Mouse (Mus musculus) embryonic facial prominence, embryonic 14.5 days (tissue): ENCODE measurements around the gene Dmc1. TPM values are rescaled to one million over a fixed set of nuclear protein-coding genes. Genes with fewer than 3 reads are reported as not detected.

Experiments used
- ATAC-seq: fragments of 200-750 bp; cut with Nextera tagmentation; 2 replicates; pipeline ENCODE4 v1.8.0; 2017; ENCODE audit warnings: low read depth, moderate number of reproducible peaks, moderate TSS enrichment
- DNase-seq: peaks from one replicate; pipeline ENCODE4 v3.0.0-alpha.2; 2015; ENCODE audit warnings: low spot score
- H3K27ac ChIP-seq: fragments of 300-500 bp; sonication (generic); replicated peaks from 2 replicates; pipeline ENCODE4 v1.5.1; 2014; ENCODE audit warnings: low read depth, mild to moderate bottlenecking, low read length, moderate library complexity
- H3K27me3 ChIP-seq: fragments of 300-500 bp; sonication (generic); replicated peaks from 2 replicates; pipeline ENCODE4 v1.6.1; 2014; ENCODE audit warnings: low read length; ENCODE audit not compliant: control insufficient read depth, insufficient read depth
- H3K36me3 ChIP-seq: fragments of 300-500 bp; sonication (generic); 2 replicates; pipeline ENCODE4 v1.6.1; 2014; ENCODE audit warnings: low read length, mixed read lengths; ENCODE audit not compliant: control insufficient read depth, insufficient read depth
- H3K4me1 ChIP-seq: fragments of 300-500 bp; sonication (generic); 2 replicates; pipeline ENCODE4 v1.6.1; 2014; ENCODE audit warnings: antibody characterized with exemption, low read length; ENCODE audit not compliant: control insufficient read depth, insufficient read depth
- H3K4me2 ChIP-seq: fragments of 300-500 bp; sonication (generic); 2 replicates; pipeline ENCODE4 v1.6.1; 2014; ENCODE audit warnings: low read depth, mild to moderate bottlenecking, low read length, moderate library complexity, mixed read lengths
- H3K4me3 ChIP-seq: fragments of 300-500 bp; sonication (generic); 2 replicates; pipeline ENCODE4 v1.5.1; 2014; ENCODE audit warnings: low read depth, mild to moderate bottlenecking, low read length
- H3K9ac ChIP-seq: fragments of 300-500 bp; sonication (generic); 2 replicates; pipeline ENCODE4 v1.6.1; 2014; ENCODE audit warnings: low read depth, mild to moderate bottlenecking, low read length, moderate library complexity, mixed read lengths
- H3K9me3 ChIP-seq: fragments of 300-500 bp; sonication (generic); 2 replicates; pipeline ENCODE4 v1.6.1; 2016; ENCODE audit warnings: low read length; ENCODE audit not compliant: control insufficient read depth
- WGBS: fragments of 180-500 bp; shearing (Covaris S2); extraction: QIAGEN DNeasy Blood & Tissue Kit; methylation state at CpG from one replicate; pipeline ENCODE4 v1.1.7; 2014; 5-methylcytosine and 5-hydroxymethylcytosine counted together
- polyA plus RNA-seq: library from polyadenylated mRNA; unstranded; fragments of >200 nt; fragmentation: Nextera tagmentation; extraction: Ambion mirVana; gene quantifications from 2 replicates; pipeline ENCODE4 v1.2.1, GENCODE M21; 2014

Dmc1 gene
- polyA plus RNA-seq, 1 experiment from 2014 or later: 1.8 TPM

DNA sequence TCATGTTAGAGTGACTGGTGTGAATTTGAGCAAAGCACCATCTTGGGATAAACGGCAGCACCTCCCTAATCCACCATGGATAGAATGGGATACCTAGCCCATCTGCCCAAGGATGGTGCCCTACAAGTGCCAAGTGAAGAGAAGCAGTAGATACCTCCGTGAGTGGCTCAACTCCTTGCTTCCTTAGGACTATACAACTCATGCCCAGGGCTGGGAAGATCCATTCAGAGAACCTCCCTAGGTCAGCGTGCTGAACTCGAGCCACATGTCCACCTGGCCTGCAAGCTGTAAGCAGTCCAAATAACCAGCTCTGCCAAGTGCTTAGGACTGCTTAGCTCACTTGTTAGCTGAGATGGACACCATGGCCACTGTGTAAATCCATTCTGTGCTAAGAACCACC lies 77.7 kb downstream of the Dmc1 start:
- ATAC-seq: no peak
- no peak overlapping the region for H3K4me2 ChIP-seq
- H3K27ac ChIP-seq: no peak overlapping the region
- WGBS: 83% methylated on average over 4 of the region's 4 CpGs
- no peak overlapping the region for H3K9ac ChIP-seq
- H3K9me3 ChIP-seq: no peaks in the 10 kb centered on the region
- no peaks in the 10 kb centered on the region for H3K4me1 ChIP-seq
- no peak overlapping the region for H3K4me3 ChIP-seq
- H3K36me3 ChIP-seq: peaks cover 95% of the 10 kb centered on the region
- DNase-seq: no peak
- H3K27me3 ChIP-seq: no peaks in the 10 kb centered on the region

GRCm38 (mm10) chr15:79525979-79526768 lies 78.7 kb downstream of the Dmc1 start:
- no peaks in the 10 kb centered on the region for H3K9me3 ChIP-seq
- 0 out of 2 replicates have a peak overlapping the region, but pooled peaks have one; percentile 28 for H3K27ac ChIP-seq
- H3K4me2 ChIP-seq: no peak overlapping the region
- no peak overlapping the region for H3K4me3 ChIP-seq
- peaks cover 86% of the 10 kb centered on the region for H3K36me3 ChIP-seq
- H3K9ac ChIP-seq: no peak overlapping the region
- no peak for ATAC-seq
- whole genome bisulfite sequencing: 51% methylated on average over 9 of the region's 9 CpGs
- DNase-seq: no peak
- H3K27me3 ChIP-seq: no peaks in the 10 kb centered on the region
- no peaks in the 10 kb centered on the region for H3K4me1 ChIP-seq

DNA sequence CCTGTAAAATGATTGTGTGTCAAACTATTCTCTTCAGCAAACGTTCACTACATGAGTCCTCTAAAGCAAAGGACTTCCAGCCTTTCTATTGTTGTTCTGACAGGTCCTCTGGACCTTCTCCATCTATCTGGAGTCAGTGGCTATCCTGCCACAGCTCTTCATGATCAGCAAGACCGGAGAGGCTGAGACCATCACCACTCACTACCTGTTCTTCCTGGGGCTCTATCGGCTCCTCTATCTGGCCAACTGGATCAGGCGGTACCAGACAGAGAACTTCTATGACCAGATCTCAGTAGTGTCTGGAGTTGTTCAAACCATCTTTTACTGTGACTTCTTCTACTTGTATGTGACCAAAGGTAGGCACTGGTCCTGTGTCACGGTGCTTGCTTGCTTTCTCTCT lies 79.3 kb downstream of the Dmc1 start:
- Histone ChIP-seq H3K27ac (no peak overlapping the region; the same call in 1 of the 2 replicates), H3K36me3 (peaks cover 80% of the 10 kb centered on the region), H3K9me3 (no peaks in the 10 kb centered on the region), H3K9ac (no peak overlapping the region), H3K27me3 (no peaks in the 10 kb centered on the region), H3K4me3 (no peak overlapping the region), H3K4me2 (no peak overlapping the region), H3K4me1 (no peaks in the 10 kb centered on the region)
- WGBS: 88% methylated on average over 5 of the region's 5 CpGs
- ATAC-seq: no peak
- DNase-seq: no peak

DNA sequence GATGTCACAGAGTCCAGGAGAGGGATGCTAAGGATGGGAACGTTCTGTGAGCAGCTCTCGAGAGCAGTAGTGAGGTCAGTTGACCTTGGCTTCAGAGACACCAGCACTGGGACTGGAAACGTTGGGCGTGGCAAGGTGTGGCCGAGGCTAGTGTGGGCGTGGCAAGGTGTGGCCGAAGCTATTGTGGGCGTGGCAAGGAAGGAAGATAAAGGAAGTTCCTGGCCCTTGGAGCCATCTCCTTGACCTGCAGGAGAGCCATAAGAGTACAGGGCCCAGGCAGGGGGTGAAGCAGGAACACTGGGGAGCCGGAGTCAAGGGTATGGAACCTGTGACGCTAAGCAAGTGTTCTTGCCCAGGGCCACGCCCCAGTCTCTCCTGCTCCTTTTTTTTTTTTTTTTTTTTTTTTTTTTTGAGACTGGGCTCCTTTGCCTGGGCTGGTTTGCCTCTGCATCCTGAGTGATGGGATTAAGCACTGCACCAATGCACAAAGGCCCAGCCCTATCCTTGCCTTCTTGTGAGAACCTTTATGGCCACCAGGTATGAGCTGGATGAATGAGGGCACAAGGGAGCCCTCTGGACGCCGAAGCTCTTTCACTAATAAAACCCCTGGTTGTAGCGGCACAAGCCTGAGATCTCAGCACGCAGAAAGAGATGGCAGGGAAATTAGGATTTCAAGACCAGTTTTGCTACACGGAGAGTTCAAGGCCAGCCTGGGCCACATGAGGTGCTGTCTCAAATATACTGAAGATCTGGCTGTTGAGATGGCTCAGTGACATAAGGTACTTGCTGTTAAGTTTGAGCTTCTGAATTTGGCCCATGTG lies 85.3 kb downstream of the Dmc1 start:
- Histone ChIP-seq H3K27ac (no peak overlapping the region), H3K9me3 (no peaks in the 10 kb centered on the region), H3K4me2 (no peak overlapping the region), H3K36me3 (peaks cover 21% of the 10 kb centered on the region), H3K27me3 (peaks cover 5% of the 10 kb centered on the region), H3K9ac (no peak overlapping the region), H3K4me3 (no peak overlapping the region), H3K4me1 (0 out of 2 replicates have a peak, but pooled peaks cover 3% of the 10 kb centered on the region)
- WGBS: 51% methylated on average over 13 of the region's 16 CpGs
- no peak for DNase-seq
- ATAC-seq: no peak

DNA sequence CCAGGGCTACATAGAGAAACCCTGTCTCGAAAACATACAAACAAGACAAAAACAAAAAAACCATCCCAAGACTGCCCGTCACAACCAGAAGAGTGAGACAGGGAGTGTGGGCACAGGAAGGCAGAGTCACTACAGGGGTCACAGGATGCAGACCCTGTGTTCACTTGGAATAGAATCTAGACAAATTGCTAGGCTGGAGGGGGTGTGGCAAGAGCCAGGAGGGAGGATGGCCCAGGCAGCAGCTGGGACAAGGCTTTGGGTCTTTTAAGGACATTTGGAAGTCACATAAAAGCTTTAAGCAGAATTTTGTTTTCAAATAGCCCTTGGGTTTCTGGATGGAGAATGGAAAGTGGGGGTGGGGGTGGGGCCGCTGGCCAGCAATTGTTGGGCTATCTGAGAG lies 86.3 kb downstream of the Dmc1 start:
- Histone ChIP-seq H3K27ac (no peak overlapping the region), H3K4me3 (no peak overlapping the region), H3K27me3 (peaks cover 15% of the 10 kb centered on the region), H3K36me3 (peaks cover 14% of the 10 kb centered on the region), H3K9ac (no peak overlapping the region), H3K4me2 (peak overlapping the region; percentile 83), H3K9me3 (no peaks in the 10 kb centered on the region), H3K4me1 (0 out of 2 replicates have a peak, but pooled peaks cover 3% of the 10 kb centered on the region)
- ATAC-seq: no peak
- no peak for DNase-seq
- 81% methylated on average over 3 of the region's 3 CpGs for WGBS

- WGBS: 73% methylated on average over 4 of the region's 4 CpGs
- no peak for ATAC-seq
- no peak for DNase-seq
These were observed 87.2 kb downstream of the Dmc1 start for GRCm38 (mm10) chr15:79517710-79518109.

DNA sequence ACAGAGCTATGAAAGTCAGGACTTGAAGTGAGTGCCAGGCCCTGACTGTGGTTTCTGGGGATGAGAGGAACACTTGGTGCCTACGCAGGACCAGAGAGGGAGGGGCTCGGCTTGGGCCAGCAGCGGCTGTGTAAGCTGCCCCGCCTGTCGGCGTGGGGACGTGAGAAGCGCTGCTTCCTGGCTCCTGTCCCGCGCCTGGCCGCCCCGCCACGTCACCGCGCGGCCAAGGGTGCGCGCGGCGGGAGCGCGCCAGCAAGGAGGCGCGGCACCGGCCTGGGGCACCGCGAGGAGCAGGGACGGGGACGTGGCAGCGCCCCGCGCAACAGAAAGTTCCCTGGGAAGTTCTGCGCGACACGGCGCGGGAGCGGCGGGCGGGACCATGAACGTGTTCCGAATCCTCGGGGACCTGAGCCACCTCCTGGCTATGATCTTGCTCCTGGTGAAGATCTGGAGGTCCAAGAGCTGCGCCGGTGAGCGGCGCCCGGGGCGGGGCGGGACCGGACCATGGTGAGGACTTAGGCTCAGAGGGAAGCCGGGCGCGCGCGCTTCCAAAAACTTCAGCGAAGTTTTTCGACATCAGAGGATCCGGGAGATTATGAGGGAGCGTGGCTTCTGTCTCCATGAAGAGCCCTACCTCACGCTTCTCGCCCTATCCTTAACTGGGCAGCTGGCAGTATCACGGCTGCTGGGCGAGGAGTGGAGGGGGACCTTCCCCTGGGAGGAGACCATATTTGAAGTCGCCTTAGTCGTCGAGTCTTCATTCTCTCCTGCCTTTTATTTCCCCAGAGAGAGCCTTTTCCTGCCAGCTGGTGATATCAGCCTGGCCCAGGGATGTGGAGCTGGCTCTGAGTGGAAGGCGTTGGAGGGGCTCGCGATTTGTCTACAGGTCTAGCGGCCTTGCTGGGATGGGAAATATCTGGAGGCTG lies 88.5 kb downstream of the Dmc1 start, which contains the start of gene Kdelr3:
TSS of gene Kdelr3 (plus strand) at position 241 of the 926 bp plus-strand sequence.
- under 1% methylated on average over 50 of the region's 71 CpGs for WGBS
- H3K9me3 ChIP-seq: no peaks in the 10 kb centered on the region
- DNase-seq (peak; percentile 92), ATAC-seq (peak; percentile 69)
- no peaks in the 10 kb centered on the region for H3K36me3 ChIP-seq
- peaks cover 26% of the 10 kb centered on the region for H3K27me3 ChIP-seq
- peak within 1 kb of the TSS; percentile 83 for H3K4me2 ChIP-seq
- peak within 1 kb of the TSS; percentile 64 for H3K4me3 ChIP-seq
- peak within 1 kb of the TSS; percentile 81 for H3K9ac ChIP-seq
- 0 out of 2 replicates have a peak, but pooled peaks cover 3% of the 10 kb centered on the region for H3K4me1 ChIP-seq
- H3K27ac ChIP-seq: peak within 1 kb of the TSS; percentile 65

More at GRCm38 (mm10) chr15:79517710-79518109, 87.2 kb downstream of the Dmc1 start:
- Histone ChIP-seq H3K4me2 (peak overlapping the region; percentile 83), H3K27ac (no peak overlapping the region), H3K36me3 (peaks cover 6% of the 10 kb centered on the region), H3K27me3 (peaks cover 20% of the 10 kb centered on the region), H3K4me1 (0 out of 2 replicates have a peak, but pooled peaks cover 3% of the 10 kb centered on the region), H3K9me3 (no peaks in the 10 kb centered on the region), H3K4me3 (peak overlapping the region; percentile 64), H3K9ac (peak overlapping the region; percentile 81; the same call in 1 of the 2 replicates)

DNA sequence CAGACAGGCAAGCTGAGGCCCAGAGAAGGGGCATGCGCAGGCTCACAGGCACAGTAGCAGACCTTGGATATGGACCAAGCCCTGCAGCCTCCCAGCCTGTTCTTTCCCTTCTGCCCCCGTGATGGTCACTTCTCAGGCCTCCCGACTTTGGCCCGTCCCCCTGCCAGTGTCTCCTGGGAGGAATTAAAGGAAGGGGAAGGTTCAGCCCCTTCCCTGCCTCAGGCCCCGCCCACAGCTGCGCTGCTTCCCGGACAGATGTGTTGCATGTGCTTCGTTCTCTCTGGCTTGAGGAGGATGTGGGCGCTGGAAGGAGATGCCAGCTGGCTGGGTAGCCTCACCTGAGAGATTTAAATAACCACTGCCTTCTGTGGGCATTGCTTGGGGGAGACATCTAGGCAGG lies 91.0 kb downstream of the Dmc1 start:
- H3K27me3 ChIP-seq: peaks cover 47% of the 10 kb centered on the region
- 9% methylated on average over 9 of the region's 9 CpGs for WGBS
- no peak for ATAC-seq
- no peak overlapping the region for H3K27ac ChIP-seq
- no peaks in the 10 kb centered on the region for H3K9me3 ChIP-seq
- no peaks in the 10 kb centered on the region for H3K36me3 ChIP-seq
- H3K4me1 ChIP-seq: 0 out of 2 replicates have a peak, but pooled peaks cover 3% of the 10 kb centered on the region
- H3K9ac ChIP-seq: no peak overlapping the region
- H3K4me3 ChIP-seq: no peak overlapping the region
- peak; percentile 21 for DNase-seq
- H3K4me2 ChIP-seq: no peak overlapping the region
